Mouse (Mus musculus) embryonic fibroblast, embryonic 13.5 days (primary cell): Measurements from ENCODE around the gene Nub1.

Experiments
- CTCF ChIP-seq: IDR thresholded peaks from 2 replicates; pipeline ENCODE4 v1.5.1; 2011; ENCODE audit warnings: mild to moderate bottlenecking, control low read depth, low read length, moderate library complexity, borderline replicate concordance; ENCODE audit not compliant: insufficient read depth
- POLR2A ChIP-seq: IDR thresholded peaks from 2 replicates; pipeline ENCODE4 v1.6.1; 2011; ENCODE audit warnings: low read depth, mild to moderate bottlenecking, control low read depth, low read length, moderate library complexity

- no peak for TF ChIP-seq CTCF
- TF ChIP-seq POLR2A, result no peak
These were observed 27.9 kb downstream of the Nub1 start for GRCm38 (mm10) chr5:24713199-24713598.
